Mouse (Mus musculus): ENCODE results near the gene Phf21a.

Gene Phf21a

GRCm38 (mm10) chr2:92176292-92176691 lies 83.4 kb downstream of the Phf21a start:
- DNase-seq (ENCODE audit: low read depth, low spot score), result no peak

GRCm38 (mm10) chr2:92182146-92182756 lies 89.3 kb downstream of the Phf21a start:
- no peak for DNase-seq (ENCODE audit: low read depth, low spot score)

- peak; percentile 93 for DNase-seq (ENCODE audit: low read depth, low spot score)
Measured at GRCm38 (mm10) chr2:92182981-92183501, 90.1 kb downstream of the Phf21a start.

GRCm38 (mm10) chr2:92183613-92184076 lies 90.7 kb downstream of the Phf21a start:
- DNase-seq (ENCODE audit: low read depth, low spot score), result peak; percentile 91

GRCm38 (mm10) chr2:92184077-92184921 lies 91.4 kb downstream of the Phf21a start:
- peak; percentile 67 for DNase-seq (ENCODE audit: low read depth, low spot score)

GRCm38 (mm10) chr2:92185062-92185765 lies 92.3 kb downstream of the Phf21a start:
- DNase-seq (ENCODE audit: low read depth, low spot score), result peak; percentile 50

GRCm38 (mm10) chr2:92185766-92186450 lies 93.0 kb downstream of the Phf21a start:
- no peak for DNase-seq (ENCODE audit: low read depth, low spot score)

- DNase-seq (ENCODE audit: low read depth, low spot score), result no peak
Measured at GRCm38 (mm10) chr2:92187061-92187460, 94.1 kb downstream of the Phf21a start.

GRCm38 (mm10) chr2:92188744-92189143 lies 95.8 kb downstream of the Phf21a start:
- DNase-seq (ENCODE audit: low read depth, low spot score), result no peak

- DNase-seq (ENCODE audit: low read depth, low spot score), result no peak
Measured at GRCm38 (mm10) chr2:92190960-92191359, 98.0 kb downstream of the Phf21a start.

GRCm38 (mm10) chr2:92191826-92192581 lies 99.1 kb downstream of the Phf21a start:
- DNase-seq (ENCODE audit: low read depth, low spot score), result peak; percentile 85

GRCm38 (mm10) chr2:92198126-92198525 lies 105.2 kb downstream of the Phf21a start:
- DNase-seq (ENCODE audit: low read depth, low spot score), result no peak

- no peak for DNase-seq (ENCODE audit: low read depth, low spot score)
Measured at GRCm38 (mm10) chr2:92198747-92199146, 105.8 kb downstream of the Phf21a start.

- DNase-seq (ENCODE audit: low read depth, low spot score), result no peak
Measured at GRCm38 (mm10) chr2:92199562-92200286, 106.8 kb downstream of the Phf21a start.

GRCm38 (mm10) chr2:92202319-92203040 lies 109.6 kb downstream of the Phf21a start:
- DNase-seq (ENCODE audit: low read depth, low spot score), result peak; percentile 79

- DNase-seq (ENCODE audit: low read depth, low spot score), result no peak
Measured at GRCm38 (mm10) chr2:92205010-92205639, 112.2 kb downstream of the Phf21a start.

GRCm38 (mm10) chr2:92210409-92210808 lies 117.5 kb downstream of the Phf21a start:
- DNase-seq (ENCODE audit: low read depth, low spot score), result no peak

- no peak for DNase-seq (ENCODE audit: low read depth, low spot score)
Measured at GRCm38 (mm10) chr2:92221431-92221830, 128.5 kb downstream of the Phf21a start.

GRCm38 (mm10) chr2:92225592-92225991 lies 132.7 kb downstream of the Phf21a start:
- DNase-seq (ENCODE audit: low read depth, low spot score), result no peak
